Mouse (Mus musculus) CH12F3 (cell line): ENCODE data around the gene Hcst.

Source experiments
- in situ Hi-C: fragments of 300-500 bp; cut with MboI; formaldehyde crosslinking; loops from 2 replicates; pipeline ENCODE4 v1.14.3; 2020; ENCODE audit warnings: low sequenced_read_pairs

The Hcst gene

DNA sequence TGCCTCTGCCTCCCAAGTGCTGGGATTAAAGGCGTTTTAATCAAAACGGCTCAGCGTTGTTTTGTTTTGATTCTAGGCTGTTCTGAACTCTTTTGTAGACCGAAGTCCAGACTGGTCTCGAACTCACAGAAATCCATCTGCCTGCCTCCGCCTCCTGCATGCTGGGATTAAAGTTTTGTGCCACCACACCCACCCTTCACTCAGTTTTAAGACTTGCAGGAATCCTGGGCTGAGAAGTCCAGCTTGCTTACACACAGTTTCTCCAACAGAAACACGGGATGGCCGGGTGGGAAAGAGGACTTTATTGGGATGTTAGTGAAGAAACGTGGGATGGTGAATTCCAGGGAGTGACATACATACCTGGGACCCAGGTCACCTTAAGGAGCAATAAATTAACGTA, 15.0 kb upstream of the Hcst start:
- in situ Hi-C loops, result no loop called here

GRCm38 (mm10) chr7:30434238-30434637, 14.6 kb upstream of the Hcst start:
- in situ Hi-C loops, result no loop called here

DNA sequence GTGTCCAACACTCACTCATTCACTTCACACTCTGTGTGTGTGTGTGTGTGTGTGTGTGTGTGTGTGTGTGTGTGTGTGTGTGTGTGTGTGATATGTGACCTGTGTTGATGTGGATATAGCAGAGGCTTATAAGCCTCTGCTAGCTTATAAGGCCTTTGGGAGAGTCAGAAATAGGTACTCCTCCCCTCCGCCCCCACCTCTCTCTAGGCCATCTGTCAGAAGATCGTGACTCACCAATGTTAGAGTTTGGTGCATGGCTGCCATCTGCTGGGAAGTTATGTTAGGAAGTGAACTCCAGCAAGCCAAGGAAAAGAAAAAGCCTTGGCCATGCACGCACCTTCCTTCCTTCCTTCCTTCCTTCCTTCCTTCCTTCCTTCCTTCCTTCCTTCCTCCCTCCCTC, 12.1 kb upstream of the Hcst start:
- in situ Hi-C loops, result no loop called here

- in situ Hi-C loops, result no loop called here
Observed at GRCm38 (mm10) chr7:30430191-30430590, 10.5 kb upstream of the Hcst start.

GRCm38 (mm10) chr7:30429327-30429726, 9.7 kb upstream of the Hcst start:
- in situ Hi-C loops, result loop anchor here (5.0 to 10.0 kb wide), 2 partner anchors 37 to 55 kb away; no protein-coding TSS in a partner anchor

GRCm38 (mm10) chr7:30423071-30423641, 3.5 kb upstream of the Hcst start:
- in situ Hi-C loops, result loop anchor here (10.0 kb wide), 1 partner anchor 48 kb away; no protein-coding TSS in a partner anchor

DNA sequence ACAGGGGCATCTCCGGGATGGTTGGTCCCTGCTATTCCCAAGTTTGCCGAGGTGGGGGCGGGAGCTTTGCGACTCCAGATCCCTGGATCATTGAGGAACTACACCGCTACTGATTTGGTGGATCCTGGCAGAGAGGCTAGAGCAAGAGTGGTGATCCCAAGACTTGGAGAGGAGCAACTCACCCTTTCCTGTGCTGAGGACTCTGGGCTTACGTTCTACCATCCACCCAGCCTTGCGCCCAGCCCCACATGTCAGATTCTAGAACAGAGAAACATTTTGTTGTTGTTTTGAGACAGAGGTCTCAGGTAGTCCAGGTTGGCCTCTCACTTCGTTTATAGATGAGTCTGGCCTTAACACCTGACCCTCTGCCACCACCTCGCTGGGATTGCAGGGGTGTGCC, 2.9 kb upstream of the Hcst start:
- in situ Hi-C loops, result loop anchor here (10.0 kb wide), 1 partner anchor 48 kb away; no protein-coding TSS in a partner anchor

- in situ Hi-C loops, result loop anchor here (10.0 kb wide), 1 partner anchor 47 kb away; no protein-coding TSS in a partner anchor
Observed at GRCm38 (mm10) chr7:30421890-30422435, 2.3 kb upstream of the Hcst start.

- in situ Hi-C loops, result loop anchor here (10.0 kb wide), 1 partner anchor 47 kb away; no protein-coding TSS in a partner anchor
Observed at GRCm38 (mm10) chr7:30421175-30421889, 1.7 kb upstream of the Hcst start, which contains the start of gene Nfkbid. Gene Nfkbid (plus strand): TSS chr7:30421732.

DNA sequence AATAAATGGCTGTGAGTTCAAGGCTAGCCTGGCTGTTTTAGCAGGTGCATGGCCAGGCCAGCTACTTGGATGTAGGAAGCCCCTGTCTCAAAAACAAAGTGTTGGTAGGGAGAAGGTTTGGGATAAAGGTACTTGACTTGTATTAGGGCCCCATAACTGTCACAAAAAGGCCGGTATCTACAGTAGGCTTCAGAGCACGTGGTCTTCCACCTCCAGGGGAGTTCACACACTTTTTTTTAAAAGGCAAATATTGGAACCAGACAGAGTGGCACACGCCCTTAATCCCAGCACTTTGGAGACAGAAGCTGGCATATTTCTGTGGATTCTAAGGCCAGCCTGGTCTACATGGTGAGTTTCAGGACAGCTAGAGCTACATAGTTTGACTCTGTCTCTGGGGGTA, 1.0 kb upstream of the Hcst start:
- in situ Hi-C loops, result loop anchor here (10.0 kb wide), 1 partner anchor 46 kb away; no protein-coding TSS in a partner anchor

- in situ Hi-C loops, result no loop called here
Observed at GRCm38 (mm10) chr7:30417856-30418255, 1.8 kb downstream of the Hcst start.

- in situ Hi-C loops, result no loop called here
Observed at GRCm38 (mm10) chr7:30413596-30413995, 6.1 kb downstream of the Hcst start, which contains the start of gene Tyrobp. Gene Tyrobp (plus strand): TSS chr7:30413760.

DNA sequence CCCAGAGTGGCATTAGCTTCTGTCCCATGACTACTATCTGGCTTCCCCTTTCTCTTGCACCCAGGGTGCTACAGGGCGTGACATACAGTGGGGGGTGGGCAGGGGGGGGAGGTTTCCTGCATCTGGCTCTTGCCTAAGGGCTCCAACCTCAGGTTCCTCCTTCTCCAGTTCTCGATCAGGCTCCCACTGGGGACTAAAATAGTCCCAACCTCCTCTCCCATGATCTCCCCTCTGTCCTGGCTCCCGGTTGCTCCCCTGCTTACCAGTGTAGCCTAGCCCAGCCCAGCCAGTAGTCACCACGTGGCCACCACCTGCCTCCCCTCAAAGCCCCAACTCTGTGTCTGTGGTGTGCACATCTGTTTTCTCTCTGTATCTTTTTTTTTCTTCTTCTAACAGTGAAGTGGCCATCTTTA, 6.9 kb downstream of the Hcst start:
- in situ Hi-C loops, result no loop called here

- in situ Hi-C loops, result no loop called here
Observed at GRCm38 (mm10) chr7:30411023-30411422, 8.6 kb downstream of the Hcst start.

- in situ Hi-C loops, result no loop called here
Observed at GRCm38 (mm10) chr7:30409789-30410188, 9.9 kb downstream of the Hcst start.

DNA sequence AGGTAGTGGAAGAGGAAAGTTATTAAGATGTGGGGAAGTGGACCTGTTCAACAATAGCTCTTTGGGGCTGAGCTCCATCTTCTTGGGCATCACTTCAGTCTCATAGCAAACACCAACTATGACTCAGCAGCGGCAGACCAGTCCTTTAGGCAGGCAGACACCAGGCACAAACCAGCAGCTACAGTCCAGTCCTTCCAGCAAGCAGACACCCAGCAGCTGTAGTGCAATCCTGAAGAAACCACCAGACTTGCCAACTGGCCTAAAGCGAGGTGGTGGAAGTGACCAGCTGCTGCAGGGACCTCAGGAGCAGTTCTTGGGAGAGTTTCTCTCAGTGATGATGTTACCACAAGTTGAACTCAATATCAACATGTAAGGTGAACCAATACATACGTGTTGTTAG, 11.0 kb downstream of the Hcst start:
- in situ Hi-C loops, result no loop called here

- in situ Hi-C loops, result no loop called here
Observed at GRCm38 (mm10) chr7:30402343-30402742, 17.3 kb downstream of the Hcst start.

DNA sequence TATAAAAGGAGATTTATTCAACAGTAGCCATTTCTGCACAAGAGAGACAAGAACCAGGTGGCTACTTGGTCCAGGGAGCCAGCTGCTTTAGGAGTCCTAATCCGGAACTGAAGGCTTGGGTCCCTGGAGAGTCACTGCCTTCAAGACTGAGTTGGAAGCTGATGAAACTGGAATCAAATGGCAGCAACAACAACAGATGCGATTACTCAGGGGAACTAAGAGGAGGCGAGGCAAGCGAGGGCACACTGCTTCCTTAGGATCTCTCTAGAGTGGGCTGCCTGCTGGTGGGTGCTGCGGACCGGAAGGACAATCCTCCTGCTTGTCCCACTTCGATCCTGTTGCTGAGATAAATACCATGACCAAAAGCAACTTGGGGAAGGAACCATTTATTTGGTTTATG, 20.0 kb downstream of the Hcst start:
- in situ Hi-C loops, result no loop called here

GRCm38 (mm10) chr7:30394871-30395270, 24.8 kb downstream of the Hcst start:
- in situ Hi-C loops, result loop anchor here (5.0 kb wide), 1 partner anchor 32 kb away; no protein-coding TSS in a partner anchor

DNA sequence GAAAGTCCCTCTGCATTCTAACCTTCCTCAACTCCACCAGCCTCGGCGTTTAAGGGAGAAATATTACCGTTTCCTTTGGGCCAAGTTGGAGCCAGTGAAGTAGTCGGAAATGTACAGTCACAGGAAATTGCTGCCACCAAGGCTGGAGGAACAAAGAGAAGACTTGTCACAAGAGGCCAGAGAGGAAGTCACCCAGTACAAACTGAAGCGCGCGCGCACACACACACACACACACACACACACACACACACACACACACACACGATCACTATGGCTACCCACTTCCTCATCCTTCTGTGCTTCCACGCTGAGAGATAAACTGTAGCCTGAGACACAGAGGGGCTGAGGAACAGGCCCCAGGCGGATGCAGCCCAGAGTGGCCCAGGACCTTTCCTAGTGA, 25.3 kb downstream of the Hcst start:
- in situ Hi-C loops, result loop anchor here (5.0 kb wide), 1 partner anchor 33 kb away; no protein-coding TSS in a partner anchor

DNA sequence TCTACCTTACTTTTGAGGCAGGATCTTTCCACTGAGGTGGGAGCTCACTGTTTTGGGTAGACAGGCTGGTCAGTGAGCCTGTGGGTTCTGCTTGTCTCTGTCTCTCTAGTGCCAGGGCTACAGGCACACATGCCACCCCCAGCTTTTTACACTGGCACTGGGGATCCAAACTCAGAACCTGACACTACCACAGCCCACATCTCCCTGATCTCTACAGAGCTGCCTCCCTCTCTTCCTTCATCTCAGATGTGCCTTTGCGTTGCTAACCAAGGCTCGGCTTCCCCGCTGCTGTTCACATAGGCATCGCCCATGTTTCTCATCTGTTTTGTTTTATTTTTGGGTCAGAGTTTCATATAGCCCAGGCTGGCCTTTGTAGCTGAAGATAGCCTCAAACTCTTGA, 26.0 kb downstream of the Hcst start:
- in situ Hi-C loops, result loop anchor here (5.0 kb wide), 1 partner anchor 34 kb away; no protein-coding TSS in a partner anchor
